Mouse (Mus musculus) monocyte, adult 5-6 weeks (primary cell): ENCODE results near the gene Cuedc1. TPM values are rescaled to one million over a fixed set of nuclear protein-coding genes. Genes with fewer than 3 reads are reported as not detected.

Experiments used
- ATAC-seq: fragments of 153-309, 156-312 bp; replicated peaks from 2 replicates; pipeline ENCODE4 v1.8.0; 2017; ENCODE audit warnings: mild to moderate bottlenecking; ENCODE audit not compliant: low TSS enrichment, insufficient number of reproducible peaks, severe bottlenecking, poor library complexity, low FRiP score
- total RNA-seq: library from RNA; stranded (forward); fragments of 200-1000, 200-491, 200-594 nt; gene quantifications from 3 replicates; pipeline ENCODE4 v1.2.3, GENCODE M21; 2017

Cuedc1 gene
- total RNA-seq, 1 experiment from 2014 or later: 11.9 TPM

DNA sequence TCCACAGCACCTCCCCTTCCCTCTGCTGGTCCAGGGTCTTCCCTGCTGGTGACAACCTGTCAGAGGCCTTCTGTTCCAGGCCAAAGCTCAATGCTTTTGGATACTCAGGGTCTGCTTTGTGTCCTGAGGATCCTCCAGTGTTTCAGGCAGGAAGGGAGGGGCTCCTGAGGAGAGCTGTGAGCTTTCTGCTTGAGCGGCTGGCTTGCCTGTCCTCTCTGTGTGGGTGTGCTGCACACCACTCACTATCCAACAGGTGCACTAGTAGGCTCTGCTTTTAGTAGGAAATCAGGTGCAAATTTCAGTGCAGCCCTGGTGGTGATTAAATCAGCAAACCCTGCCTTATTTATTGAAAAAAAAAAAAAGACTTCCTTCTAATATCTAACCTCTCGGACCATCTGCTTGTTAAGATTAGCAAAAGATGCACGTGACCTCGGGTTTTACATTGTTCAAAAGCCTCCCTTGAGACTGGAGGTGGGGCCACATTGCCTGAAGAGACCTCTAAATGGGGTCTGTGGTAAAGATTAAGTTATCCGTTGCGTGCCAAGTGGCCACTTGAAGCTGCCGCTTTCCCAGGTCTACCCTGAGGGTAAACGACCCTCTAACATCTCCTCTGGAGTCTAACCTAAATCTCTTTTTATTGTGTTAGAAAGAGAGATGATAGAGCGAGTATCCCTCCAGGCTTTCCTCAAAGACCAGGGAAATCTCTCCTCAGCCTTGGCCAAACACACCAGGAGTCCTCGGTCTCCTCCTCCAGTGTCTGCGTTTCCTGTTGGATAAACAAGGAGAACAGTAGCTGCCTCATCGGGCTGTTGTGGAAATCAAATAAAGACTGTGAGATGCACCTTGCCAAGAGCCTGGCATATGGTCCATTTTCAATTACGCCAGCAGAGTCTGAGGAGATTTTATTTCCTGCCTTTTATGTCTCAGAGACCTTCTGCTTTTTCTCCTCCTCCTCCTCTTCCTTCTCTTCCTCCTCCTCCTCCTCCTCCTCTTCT lies 42.5 kb downstream of the Cuedc1 start:
- ATAC-seq: no peak

DNA sequence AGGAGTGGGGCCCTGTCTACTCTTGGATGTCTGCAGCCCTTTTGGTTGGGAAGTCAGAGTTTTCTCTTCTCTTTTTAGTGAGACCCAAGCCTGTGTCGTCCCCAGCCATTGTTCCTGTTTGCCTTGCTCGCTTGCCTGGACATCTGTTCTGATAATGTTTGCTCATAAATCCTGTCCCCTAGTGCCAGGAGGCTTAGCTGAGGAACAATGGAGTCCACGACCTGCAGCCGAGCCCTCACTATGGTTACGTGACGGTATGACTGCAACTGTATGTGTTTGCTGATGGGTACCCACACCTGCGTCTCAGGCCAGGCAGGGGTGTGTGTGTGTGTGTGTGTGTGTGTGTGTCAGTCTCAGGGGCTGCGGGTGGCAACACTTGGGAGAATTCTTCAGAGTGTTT lies 44.5 kb downstream of the Cuedc1 start:
- ATAC-seq: no peak

DNA sequence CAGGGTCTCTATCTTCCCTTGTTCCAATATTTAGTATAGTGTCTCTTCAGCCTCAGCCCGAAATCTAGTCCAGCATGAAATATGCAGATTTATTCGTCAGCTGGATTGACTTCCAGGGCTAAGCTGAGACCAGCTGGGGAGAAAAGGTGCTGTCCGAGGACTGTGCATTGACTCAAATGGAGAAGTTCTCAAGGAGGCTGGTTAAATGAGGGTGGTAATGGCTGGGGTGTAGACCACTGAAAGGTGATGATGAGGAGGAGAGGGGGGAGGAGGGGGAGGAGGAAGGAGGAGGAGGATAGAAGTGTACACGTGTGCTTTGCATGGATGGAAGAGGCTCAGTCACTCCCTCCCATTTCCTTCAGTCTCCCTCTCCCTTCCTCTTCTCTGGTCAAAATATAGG lies 46.2 kb downstream of the Cuedc1 start:
- no peak for ATAC-seq

DNA sequence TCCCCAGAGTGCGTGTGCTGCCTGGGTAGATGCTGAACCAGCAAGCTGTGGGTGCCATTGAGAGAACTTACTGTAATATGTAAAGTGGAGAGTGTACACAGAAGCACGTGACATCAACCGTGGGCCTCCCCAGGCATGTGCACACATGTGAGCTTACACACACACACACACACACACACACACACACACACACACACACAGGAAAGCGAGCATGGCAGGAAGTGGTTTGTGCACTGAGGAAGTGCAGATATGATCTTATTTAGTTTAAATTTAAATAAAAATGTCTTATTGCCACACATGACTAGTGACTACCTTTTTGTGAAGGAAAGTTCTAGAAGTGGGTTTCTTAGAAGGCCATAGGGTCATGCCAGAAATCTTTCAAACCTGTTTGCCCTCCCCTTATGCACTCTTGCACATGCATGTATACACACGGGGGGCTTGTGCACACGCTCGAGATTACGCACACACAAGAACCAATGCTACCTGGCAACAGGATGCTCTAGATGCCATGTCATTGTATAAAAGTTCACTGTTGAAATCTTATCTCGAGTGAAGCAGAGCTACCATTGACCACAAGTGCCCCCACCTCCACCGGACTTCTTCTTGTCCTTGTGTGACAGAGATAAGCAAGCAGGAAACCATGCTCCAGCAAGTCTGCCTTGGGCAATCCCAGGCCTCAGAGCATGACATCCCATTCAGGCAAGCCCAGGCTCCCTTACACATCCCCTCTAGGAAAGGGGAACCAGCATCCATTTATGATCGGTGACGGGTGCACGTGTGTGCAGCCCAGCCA lies 47.6 kb downstream of the Cuedc1 start:
- ATAC-seq: peak; percentile 64

DNA sequence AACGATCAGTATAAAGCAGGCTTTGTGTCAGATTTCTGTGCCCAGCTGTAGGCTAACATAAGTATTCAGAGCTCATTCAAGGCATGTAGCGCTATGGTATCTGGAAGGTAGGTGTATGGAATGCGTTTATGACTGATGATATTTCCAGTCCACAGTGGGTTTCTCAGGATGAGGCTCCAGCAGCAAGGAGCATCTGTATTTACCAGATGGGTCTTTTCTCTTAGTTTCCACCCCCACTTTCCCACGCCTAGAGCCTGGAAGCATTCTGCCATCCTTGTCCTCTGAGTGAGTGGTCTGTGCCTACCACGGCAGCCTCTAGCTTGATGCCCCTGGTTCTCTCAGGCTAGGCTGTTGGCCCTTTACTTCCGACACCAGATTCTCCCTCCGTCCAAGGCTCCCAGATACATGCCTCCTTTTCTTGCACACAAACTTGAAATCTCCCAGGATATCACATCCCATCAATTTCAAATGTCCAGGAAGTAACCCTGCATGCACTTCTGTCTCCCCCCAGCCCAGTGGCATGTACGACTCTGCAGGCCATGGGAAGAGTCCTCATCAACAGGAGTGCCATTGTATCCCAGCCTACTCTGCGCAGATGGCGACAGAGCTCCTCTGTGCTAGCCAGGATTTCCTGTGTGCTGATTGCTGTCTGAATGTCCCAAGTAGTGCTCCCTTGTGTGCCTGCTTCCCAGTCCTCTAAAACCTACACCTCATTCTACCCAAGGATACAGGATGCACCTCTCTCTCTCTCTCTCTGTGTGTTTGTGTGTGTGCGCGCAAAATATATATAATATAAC lies 48.6 kb downstream of the Cuedc1 start:
- no peak for ATAC-seq

DNA sequence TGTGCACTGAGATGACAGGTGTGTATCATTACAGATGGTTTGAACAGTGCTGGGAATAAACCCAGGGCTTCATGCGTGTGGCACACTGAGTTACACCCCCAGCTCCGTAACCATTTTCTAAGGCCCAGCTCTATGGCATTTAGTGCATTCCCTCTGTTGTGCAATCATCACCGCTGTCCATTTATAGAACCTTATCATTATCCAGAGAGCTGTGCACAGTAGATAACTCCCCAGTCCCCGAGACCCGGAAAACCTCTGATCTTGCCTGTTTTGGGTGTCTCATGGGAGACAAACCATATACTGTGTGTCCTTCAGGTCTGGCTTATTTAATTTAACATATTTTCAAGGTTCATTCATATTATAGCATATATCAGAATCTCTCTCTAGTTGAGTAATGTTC lies 49.5 kb downstream of the Cuedc1 start:
- ATAC-seq: no peak

DNA sequence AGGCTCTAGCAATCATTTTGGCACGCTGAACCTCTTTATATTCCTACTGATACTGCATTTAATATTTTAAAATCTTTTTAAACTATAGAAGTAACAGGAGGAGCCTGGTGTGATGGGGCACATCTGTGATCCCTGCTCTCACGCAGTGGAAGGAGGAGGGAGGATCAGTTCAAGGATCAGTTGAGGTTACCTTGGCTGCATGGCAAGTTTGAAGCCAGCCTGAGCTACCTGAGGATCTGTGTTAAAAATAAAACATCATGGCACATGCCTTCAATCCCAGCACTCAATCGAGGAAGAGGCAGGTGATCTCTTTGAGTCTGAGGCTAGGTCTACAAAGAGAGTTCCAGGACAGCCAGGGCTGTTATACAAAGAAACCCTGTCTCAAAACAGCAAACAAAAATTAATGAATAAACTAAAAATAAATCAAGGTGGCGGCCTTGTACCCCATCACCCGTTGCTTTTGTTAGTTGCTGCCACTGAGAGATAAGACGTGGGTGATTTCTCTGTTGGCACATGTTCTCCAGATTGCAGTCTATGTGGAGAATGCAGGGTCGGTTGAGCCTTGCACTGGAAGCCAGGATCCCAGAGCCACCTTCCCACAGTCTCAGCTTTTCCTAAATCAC lies 50.3 kb downstream of the Cuedc1 start:
- ATAC-seq: no peak

DNA sequence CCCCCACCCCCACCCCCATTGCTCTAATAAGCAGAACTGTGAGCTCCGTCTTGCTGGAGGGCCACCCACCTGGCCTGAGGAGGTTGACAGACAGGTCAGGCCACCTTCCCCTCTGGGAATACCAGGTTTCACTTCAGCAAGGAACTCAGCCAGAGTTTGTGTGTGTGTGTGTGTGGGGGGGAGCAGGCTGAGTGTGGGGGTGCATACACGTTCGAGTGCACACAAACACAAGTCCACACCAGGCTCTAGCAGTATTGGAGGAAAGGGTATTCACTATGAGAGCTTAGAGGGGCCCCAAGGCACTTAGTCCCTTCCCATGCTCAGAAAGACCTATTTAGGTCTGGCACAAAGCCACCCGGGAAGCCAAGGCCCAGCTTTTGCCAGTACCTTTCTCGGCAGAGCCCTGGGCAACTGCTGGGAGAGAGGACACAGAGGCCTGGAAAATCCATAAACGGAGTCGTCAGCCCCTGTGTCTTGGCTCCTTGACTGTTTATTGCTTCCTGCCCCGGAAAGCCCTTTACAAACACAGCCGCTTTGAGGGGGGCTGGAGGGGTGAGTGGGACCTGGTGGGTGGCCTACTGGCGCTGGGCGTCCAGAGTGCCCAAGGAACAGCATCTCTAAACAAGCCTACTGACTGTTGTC lies 50.9 kb downstream of the Cuedc1 start:
- ATAC-seq: no peak

DNA sequence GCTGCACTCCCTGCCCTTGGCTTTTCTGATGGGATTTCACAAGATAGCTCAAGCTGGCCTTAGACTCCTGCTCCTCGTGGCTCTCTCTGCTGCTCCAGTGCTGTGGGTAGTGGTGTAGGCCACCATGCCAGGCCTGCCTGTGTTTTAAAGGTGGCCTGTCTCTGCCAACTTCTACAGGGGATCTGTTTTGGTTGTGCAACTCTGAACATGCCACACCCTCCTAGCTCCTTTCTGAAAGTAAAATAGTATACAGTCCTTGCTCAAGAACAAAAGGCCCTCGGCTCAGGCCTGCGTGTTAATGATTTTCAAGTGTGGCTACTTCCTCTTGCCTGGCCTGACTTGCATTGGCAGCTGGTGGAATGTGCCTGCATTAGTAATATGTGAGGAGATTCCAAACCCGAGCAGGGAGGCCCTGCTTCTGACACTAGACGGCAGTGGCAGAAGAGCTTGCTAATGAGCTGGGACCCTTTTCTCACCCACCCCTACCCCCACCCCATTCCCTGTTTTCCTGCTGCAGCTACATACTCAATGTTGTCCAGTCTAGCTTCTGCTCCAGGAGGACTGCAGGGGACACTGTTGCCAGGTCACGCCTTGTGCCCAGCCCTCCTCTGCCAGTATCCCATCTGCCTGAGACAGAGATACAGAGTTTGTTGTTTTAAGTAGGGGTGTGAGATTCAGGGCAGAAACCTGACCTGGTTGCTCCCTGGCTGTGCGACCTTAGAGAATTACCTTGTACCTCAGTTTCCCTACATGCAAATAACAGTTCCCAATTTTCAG lies 53.7 kb downstream of the Cuedc1 start:
- peak; percentile 75 for ATAC-seq

DNA sequence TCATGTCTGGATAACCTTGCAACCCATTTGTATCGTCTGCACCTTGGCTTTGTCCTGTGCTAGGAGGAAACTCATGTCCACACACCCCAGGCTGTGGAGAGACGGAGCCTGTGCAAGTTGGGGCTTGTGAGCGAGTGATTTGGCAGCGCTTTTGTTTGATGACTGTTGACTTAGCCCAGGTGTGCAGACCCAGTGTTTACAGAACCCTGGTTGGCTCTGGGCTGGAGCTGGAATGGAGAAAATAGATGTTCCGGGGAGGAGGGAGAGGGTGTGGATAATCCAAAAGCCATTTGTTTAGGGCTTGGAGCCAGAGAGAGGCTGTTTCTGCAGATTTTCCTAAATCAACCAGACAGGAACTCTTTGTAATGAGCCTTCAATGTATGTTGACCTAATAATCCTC lies 56.0 kb downstream of the Cuedc1 start:
- ATAC-seq: no peak

DNA sequence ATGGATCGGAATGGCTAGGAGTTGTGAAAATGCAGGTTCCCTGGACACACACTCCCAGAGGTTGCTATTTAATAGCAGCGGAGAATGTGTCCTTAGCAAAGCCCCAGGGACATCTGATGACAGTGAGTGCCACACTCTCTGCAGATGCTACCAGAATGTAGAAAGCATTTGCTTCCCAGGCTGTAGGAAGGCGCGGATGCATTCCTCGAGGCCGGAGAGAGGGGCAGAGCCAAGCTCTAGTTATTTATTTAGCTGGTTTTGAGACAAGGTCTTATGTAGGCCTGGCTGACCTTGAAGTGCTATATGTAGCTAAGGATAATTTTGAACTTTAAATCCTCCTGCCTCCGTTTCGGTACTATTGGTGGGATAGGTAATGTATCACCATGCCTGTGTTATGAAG lies 56.6 kb downstream of the Cuedc1 start:
- no peak for ATAC-seq

DNA sequence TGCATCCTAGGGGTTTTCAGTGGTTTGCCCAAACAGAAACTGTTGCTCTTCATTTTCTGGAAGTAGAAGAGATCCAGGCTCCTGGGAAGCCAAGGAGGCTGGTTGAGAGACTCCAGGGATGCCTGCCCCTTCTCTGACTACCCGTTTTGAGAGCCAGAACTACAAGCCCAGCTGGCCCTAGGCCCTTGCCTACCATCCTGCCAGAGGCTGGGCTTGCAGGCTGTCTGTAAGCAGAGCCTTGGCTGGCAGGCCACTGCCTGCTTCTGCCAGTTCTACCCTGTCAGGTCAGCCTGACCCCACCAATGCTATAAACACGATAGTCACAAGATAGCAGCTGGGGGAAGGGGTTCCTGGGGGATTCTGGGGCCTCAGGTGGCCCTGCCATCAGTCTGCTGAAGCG lies 57.6 kb downstream of the Cuedc1 start:
- no peak for ATAC-seq

DNA sequence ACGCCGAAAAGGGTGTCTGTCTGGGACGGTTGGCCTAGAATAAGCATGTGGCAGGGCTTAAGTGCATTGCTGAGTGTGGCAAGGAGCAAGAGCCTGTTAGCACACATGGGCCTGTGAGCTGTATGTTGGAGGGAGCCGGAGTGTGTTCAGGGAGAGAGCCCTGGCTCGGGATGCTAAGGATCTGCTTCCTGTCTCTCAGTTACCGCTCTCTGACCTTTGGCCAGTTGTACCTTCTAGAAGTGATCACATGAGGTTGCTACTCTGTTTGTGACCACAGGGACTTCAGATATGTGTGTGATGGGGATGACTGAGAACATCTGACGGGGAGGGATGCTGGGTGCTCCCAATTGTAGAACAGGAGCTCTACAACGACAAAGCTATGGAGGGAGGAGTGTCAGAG lies 58.1 kb downstream of the Cuedc1 start:
- no peak for ATAC-seq

DNA sequence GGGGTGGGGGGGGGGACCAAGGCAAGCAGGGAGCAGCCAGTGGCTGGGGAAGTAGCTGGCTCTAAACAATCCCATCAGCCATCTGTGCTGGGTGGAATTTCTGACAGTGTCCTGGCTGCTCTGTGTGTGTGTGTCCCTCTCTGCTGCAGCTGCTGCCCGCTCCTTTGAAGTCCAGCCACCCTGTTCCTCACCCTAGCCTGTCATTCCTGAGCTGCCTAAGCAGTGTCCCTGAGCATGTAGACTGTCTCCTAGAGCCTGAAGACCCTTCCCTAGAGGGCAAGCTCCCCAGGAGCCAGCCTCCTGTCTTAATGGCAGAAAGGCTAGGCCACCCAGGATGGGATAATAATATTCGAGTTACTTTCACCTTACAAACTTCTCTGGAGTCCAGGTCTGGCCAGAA lies 58.5 kb downstream of the Cuedc1 start:
- no peak for ATAC-seq

DNA sequence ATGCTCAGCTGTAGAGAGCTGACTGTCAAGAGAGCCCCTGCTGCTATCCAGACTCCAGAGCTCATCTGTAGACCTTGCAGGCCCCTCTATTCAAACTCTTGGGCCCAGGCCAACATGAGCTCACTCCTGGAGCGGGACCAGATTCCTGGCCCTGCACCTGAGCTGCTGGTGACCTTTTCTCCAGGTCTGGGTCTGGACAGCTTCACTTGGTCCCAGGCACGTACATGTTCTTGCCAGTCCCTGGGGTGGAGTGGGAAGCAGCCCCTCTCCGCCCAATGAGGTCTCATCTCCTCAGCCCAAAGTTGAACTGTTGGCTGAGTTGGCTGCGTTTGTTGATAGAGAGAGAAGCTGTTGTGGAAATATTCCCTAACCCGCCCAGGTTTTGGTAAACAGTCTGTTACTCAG lies 61.0 kb downstream of the Cuedc1 start:
- no peak for ATAC-seq

DNA sequence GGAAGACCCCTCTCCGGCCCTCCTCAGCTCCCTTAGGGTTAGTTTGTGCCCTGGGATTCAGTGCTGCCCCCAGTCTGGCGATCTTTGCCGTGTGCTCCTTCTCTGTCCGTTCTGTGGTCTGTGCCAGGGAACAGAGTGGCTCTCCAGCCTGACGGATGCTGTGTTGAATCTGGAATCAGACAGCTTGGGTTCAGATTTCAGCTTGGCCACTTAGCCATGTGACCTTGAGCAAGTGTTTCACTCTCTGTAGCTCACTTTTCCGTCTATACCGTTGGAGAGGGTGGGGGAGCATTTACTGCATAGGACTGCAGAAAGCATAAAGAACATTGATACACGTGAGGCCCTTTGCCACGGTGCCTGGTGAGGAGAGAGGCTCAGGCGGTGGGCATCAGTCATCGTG lies 61.5 kb downstream of the Cuedc1 start:
- no peak for ATAC-seq

DNA sequence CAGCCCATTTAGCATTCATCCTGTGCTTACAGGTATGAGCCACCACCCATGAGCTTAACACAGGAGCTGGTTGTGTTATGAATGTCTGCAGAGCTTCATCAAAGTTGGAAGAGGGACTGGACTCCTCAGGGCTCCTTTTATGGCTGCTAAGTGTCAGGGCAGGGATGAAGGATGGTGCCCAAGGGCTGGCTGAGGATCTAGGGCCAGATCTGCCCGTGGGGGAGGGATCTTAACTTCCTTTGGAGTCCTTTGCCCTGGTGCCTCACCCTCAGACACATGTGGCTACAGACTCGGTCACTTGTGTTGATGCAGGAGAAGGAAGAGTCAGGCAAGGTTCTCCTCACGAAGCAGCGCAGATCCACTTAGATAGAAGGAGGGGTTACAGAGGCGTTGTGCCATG lies 62.5 kb downstream of the Cuedc1 start:
- ATAC-seq: no peak
